Mouse (Mus musculus) midbrain, postnatal 0 days (tissue): ENCODE results near the gene Itsn1. TPM values are rescaled to one million over a fixed set of nuclear protein-coding genes. Genes with fewer than 3 reads are reported as not detected.
A peak's percentile ranks its signal among the peaks of the same experiment; 100 is the strongest.

ENCODE experiments used
- ATAC-seq: fragments of 200-750 bp; cut with Nextera tagmentation; 2 replicates; pipeline ENCODE4 v1.8.0; 2017; ENCODE audit warnings: moderate number of reproducible peaks, mild to moderate bottlenecking, moderate TSS enrichment, moderate library complexity; ENCODE audit not compliant: low FRiP score
- DNase-seq: peaks from one replicate; pipeline ENCODE4 v3.0.0-alpha.2; 2015; ENCODE audit warnings: low spot score
- H3K27ac ChIP-seq: fragments of 300-500 bp; sonication (generic); 2 replicates; pipeline ENCODE4 v1.5.1; 2014; ENCODE audit warnings: low read depth, mild to moderate bottlenecking, low read length, mixed read lengths
- H3K27me3 ChIP-seq: fragments of 300-500 bp; sonication (generic); 2 replicates; pipeline ENCODE4 v1.6.1; 2014; ENCODE audit warnings: low read length, control low read depth, mixed read lengths; ENCODE audit not compliant: insufficient read depth
- H3K36me3 ChIP-seq: fragments of 300-500 bp; sonication (generic); 2 replicates; pipeline ENCODE4 v1.6.1; 2014; ENCODE audit warnings: low read length, control low read depth, mixed read lengths; ENCODE audit not compliant: insufficient read depth
- H3K4me1 ChIP-seq: fragments of 300-500 bp; sonication (generic); 2 replicates; pipeline ENCODE4 v1.6.1; 2014; ENCODE audit warnings: mild to moderate bottlenecking, control low read depth, antibody characterized with exemption, low read length, mixed read lengths; ENCODE audit not compliant: insufficient read depth
- H3K4me2 ChIP-seq: fragments of 300-500 bp; sonication (generic); 2 replicates; pipeline ENCODE4 v1.6.1; 2014; ENCODE audit warnings: low read depth, mild to moderate bottlenecking, low read length, mixed read lengths; ENCODE audit not compliant: poor library complexity, severe bottlenecking
- H3K4me3 ChIP-seq: fragments of 300-500 bp; sonication (generic); 2 replicates; pipeline ENCODE4 v1.5.1; 2014; ENCODE audit warnings: low read depth, mild to moderate bottlenecking, low read length, moderate library complexity
- H3K9ac ChIP-seq: fragments of 300-500 bp; sonication (generic); replicated peaks from 2 replicates; pipeline ENCODE4 v1.6.1; 2014; ENCODE audit warnings: mild to moderate bottlenecking, low read length, moderate library complexity, mixed read lengths; ENCODE audit not compliant: poor library complexity, severe bottlenecking
- H3K9me3 ChIP-seq: fragments of 300-500 bp; sonication (generic); 2 replicates; pipeline ENCODE4 v1.6.1; 2016; ENCODE audit warnings: low read length, control low read depth
- CTCF ChIP-seq: IDR thresholded peaks from 2 replicates; pipeline ENCODE4 v1.5.1; 2016; ENCODE audit warnings: antibody characterized with exemption, mild to moderate bottlenecking
- WGBS: fragments of 180-500 bp; shearing (Covaris S2); extraction: QIAGEN DNeasy Blood & Tissue Kit; methylation state at CpG from one replicate; pipeline ENCODE4 v1.1.7; 2014; 5-methylcytosine and 5-hydroxymethylcytosine counted together
- polyA plus RNA-seq: library from polyadenylated mRNA; unstranded; fragments of >200 nt; fragmentation: Nextera tagmentation; extraction: Ambion mirVana; gene quantifications from 2 replicates; pipeline ENCODE4 v1.2.1, GENCODE M21; 2015
- total RNA-seq: library from RNA; depleted of rRNA; stranded (reverse); fragments of >200 nt; gene quantifications from 2 replicates; pipeline ENCODE4 v1.2.3, GENCODE M21; 2014

Itsn1 gene
- total and polyA plus RNA-seq, 2 experiments from 2014 or later = 34.0 to 78.7 TPM

- H3K9me3 ChIP-seq = no peaks in the 10 kb centered on the region
- H3K36me3 ChIP-seq = peaks cover 38% of the 10 kb centered on the region
- H3K4me3 ChIP-seq = no peak overlapping the region
Observed at GRCm38 (mm10) chr16:91870158-91870582, 141.1 kb downstream of the Itsn1 start.

GRCm38 (mm10) chr16:91871188-91871587, 142.1 kb downstream of the Itsn1 start:
- H3K9me3 ChIP-seq = no peaks in the 10 kb centered on the region
- ATAC-seq (no peak), DNase-seq (no peak)
- TF ChIP-seq CTCF = no peak
- no peak overlapping the region for H3K4me3 ChIP-seq
- no peak overlapping the region for H3K4me2 ChIP-seq
- H3K36me3 ChIP-seq = peaks cover 30% of the 10 kb centered on the region
- WGBS = 98% methylated on average over 6 of the region's 6 CpGs
- H3K27me3 ChIP-seq = no peaks in the 10 kb centered on the region
- no peak overlapping the region for H3K9ac ChIP-seq
- no peaks in the 10 kb centered on the region for H3K4me1 ChIP-seq
- H3K27ac ChIP-seq = no peak overlapping the region

More at GRCm38 (mm10) chr16:91870158-91870582, 141.1 kb downstream of the Itsn1 start:
- H3K27me3 ChIP-seq = no peaks in the 10 kb centered on the region
- H3K4me1 ChIP-seq = no peaks in the 10 kb centered on the region
- no peak for TF ChIP-seq CTCF
- no peak for ATAC-seq
- no peak overlapping the region for H3K9ac ChIP-seq
- H3K4me2 ChIP-seq = no peak overlapping the region
- 95% methylated on average over 6 of the region's 6 CpGs for WGBS
- DNase-seq = no peak
- H3K27ac ChIP-seq = no peak overlapping the region

GRCm38 (mm10) chr16:91873695-91874094, 144.6 kb downstream of the Itsn1 start:
- Histone ChIP-seq H3K36me3 (peaks cover 27% of the 10 kb centered on the region), H3K4me3 (no peak overlapping the region)

GRCm38 (mm10) chr16:91875567-91876344, 146.7 kb downstream of the Itsn1 start:
- Histone ChIP-seq H3K4me3 (no peak overlapping the region), H3K36me3 (peaks cover 22% of the 10 kb centered on the region), H3K9me3 (no peaks in the 10 kb centered on the region), H3K4me2 (no peak overlapping the region), H3K27ac (peak overlapping the region; percentile 38; the same call in 1 of the 2 replicates), H3K27me3 (no peaks in the 10 kb centered on the region), H3K4me1 (no peaks in the 10 kb centered on the region), H3K9ac (no peak overlapping the region)
- DNase-seq (no peak), ATAC-seq (no peak; the same call in 1 of the 2 replicates)
- 69% methylated on average over 4 of the region's 4 CpGs for WGBS
- no peak for TF ChIP-seq CTCF

More at GRCm38 (mm10) chr16:91873695-91874094, 144.6 kb downstream of the Itsn1 start:
- H3K4me2 ChIP-seq = no peak overlapping the region
- H3K27me3 ChIP-seq = no peaks in the 10 kb centered on the region
- DNase-seq (no peak), ATAC-seq (no peak)
- no peak overlapping the region for H3K9ac ChIP-seq
- no peaks in the 10 kb centered on the region for H3K9me3 ChIP-seq
- H3K27ac ChIP-seq = no peak overlapping the region
- TF ChIP-seq CTCF = no peak
- 88% methylated on average over 3 of the region's 3 CpGs for WGBS
- no peaks in the 10 kb centered on the region for H3K4me1 ChIP-seq

- no peak for TF ChIP-seq CTCF
- H3K36me3 ChIP-seq = peaks cover 16% of the 10 kb centered on the region
- 88% methylated on average over 4 of the region's 4 CpGs for WGBS
- no peaks in the 10 kb centered on the region for H3K4me1 ChIP-seq
- no peaks in the 10 kb centered on the region for H3K9me3 ChIP-seq
- H3K4me2 ChIP-seq = no peak overlapping the region
- no peak overlapping the region for H3K4me3 ChIP-seq
- no peak overlapping the region for H3K27ac ChIP-seq
- ATAC-seq (no peak), DNase-seq (no peak)
- H3K9ac ChIP-seq = no peak overlapping the region
- no peaks in the 10 kb centered on the region for H3K27me3 ChIP-seq
Observed at GRCm38 (mm10) chr16:91876457-91876856, 147.4 kb downstream of the Itsn1 start.

GRCm38 (mm10) chr16:91879101-91879500, 150.0 kb downstream of the Itsn1 start:
- H3K36me3 ChIP-seq = peaks cover 16% of the 10 kb centered on the region
- H3K9me3 ChIP-seq = no peaks in the 10 kb centered on the region
- DNase-seq (no peak), ATAC-seq (no peak)
- H3K27ac ChIP-seq = no peak overlapping the region
- no peak for TF ChIP-seq CTCF
- H3K4me2 ChIP-seq = no peak overlapping the region
- WGBS = 83% methylated on average over 2 of the region's 2 CpGs
- no peak overlapping the region for H3K9ac ChIP-seq
- H3K4me1 ChIP-seq = no peaks in the 10 kb centered on the region
- no peaks in the 10 kb centered on the region for H3K27me3 ChIP-seq
- H3K4me3 ChIP-seq = no peak overlapping the region
